Comparison of ENCODE assay signal across 21 mouse cellular contexts in genomic region chr5:5018242-5018641, GRCm38 (mm10).
"Had no signal": no experiment of that assay in that cellular context is flagged by ENCODE, and none has a peak within 500 bp of the region (broad histone marks: within the 10 kb centered on the region; RNA-seq: fewer than 3 reads in every experiment).

No protein-coding gene starts in this region.

- H3K36me3 ChIP-seq: heart, embryonic 13.5 days; heart, embryonic 15.5 days; hindbrain, embryonic 12.5 days; intestine, embryonic 15.5 days; limb, embryonic 10.5 days; limb, embryonic 12.5 days; liver, embryonic 13.5 days had no signal

- DNase-seq: gastrocnemius, postnatal 14 days; gastrocnemius, postnatal 36 days; heart, adult 11 months; heart, adult 2 months; heart, postnatal 14 days; heart, postnatal 36 days; kidney, adult 18-20 months; kidney, adult 8-10 months; kidney, postnatal 10 days; kidney, postnatal 25 days; kidney, postnatal 4 days; liver; liver, embryonic 13.5 days had no signal

- H3K27me3 ChIP-seq: heart, embryonic 13.5 days; heart, embryonic 15.5 days; hindbrain, embryonic 12.5 days; intestine, embryonic 15.5 days; limb, embryonic 12.5 days; liver, embryonic 13.5 days had no signal

- H3K27ac ChIP-seq: heart, adult 2 months; heart, embryonic 13.5 days; heart, embryonic 15.5 days; hindbrain, embryonic 12.5 days; hindbrain, embryonic 14.5 days; intestine, embryonic 15.5 days; left cerebral cortex, adult 2 months; limb, embryonic 10.5 days; limb, embryonic 12.5 days; liver, embryonic 13.5 days had no signal

- H3K4me1 ChIP-seq: heart, embryonic 15.5 days; hindbrain, embryonic 12.5 days; intestine, embryonic 15.5 days; limb, embryonic 10.5 days; limb, embryonic 12.5 days; liver, embryonic 13.5 days had no signal

- H3K9me3 ChIP-seq: heart, embryonic 13.5 days; heart, embryonic 15.5 days; hindbrain, embryonic 12.5 days; intestine, embryonic 15.5 days; limb, embryonic 10.5 days; limb, embryonic 12.5 days; liver, embryonic 13.5 days had no signal

- H3K4me3 ChIP-seq: heart, adult 2 months; heart, embryonic 13.5 days; heart, embryonic 15.5 days; hindbrain, embryonic 12.5 days; intestine, embryonic 15.5 days; left cerebral cortex, adult 2 months; limb, embryonic 10.5 days; limb, embryonic 12.5 days; liver, embryonic 13.5 days had no signal

- H3K9ac ChIP-seq: heart, embryonic 13.5 days; heart, embryonic 15.5 days; hindbrain, embryonic 12.5 days; hindbrain, embryonic 14.5 days; intestine, embryonic 15.5 days; limb, embryonic 12.5 days; liver, embryonic 13.5 days had no signal
